Mouse (Mus musculus) central nervous system, embryonic 14 days (tissue): ENCODE data around the gene Dazap1. TPM values are rescaled to one million over a fixed set of nuclear protein-coding genes. Genes with fewer than 3 reads are reported as not detected.

Experiments
- polyA plus RNA-seq: library from polyadenylated mRNA; depleted of rRNA; stranded (reverse); fragments of >200 nt; gene quantifications from 2 replicates; pipeline ENCODE4 v1.2.3, GENCODE M21; 2012; rRNA removed

Dazap1 gene
- 207 and 232 TPM in 2 replicates for polyA plus RNA-seq

DNA sequence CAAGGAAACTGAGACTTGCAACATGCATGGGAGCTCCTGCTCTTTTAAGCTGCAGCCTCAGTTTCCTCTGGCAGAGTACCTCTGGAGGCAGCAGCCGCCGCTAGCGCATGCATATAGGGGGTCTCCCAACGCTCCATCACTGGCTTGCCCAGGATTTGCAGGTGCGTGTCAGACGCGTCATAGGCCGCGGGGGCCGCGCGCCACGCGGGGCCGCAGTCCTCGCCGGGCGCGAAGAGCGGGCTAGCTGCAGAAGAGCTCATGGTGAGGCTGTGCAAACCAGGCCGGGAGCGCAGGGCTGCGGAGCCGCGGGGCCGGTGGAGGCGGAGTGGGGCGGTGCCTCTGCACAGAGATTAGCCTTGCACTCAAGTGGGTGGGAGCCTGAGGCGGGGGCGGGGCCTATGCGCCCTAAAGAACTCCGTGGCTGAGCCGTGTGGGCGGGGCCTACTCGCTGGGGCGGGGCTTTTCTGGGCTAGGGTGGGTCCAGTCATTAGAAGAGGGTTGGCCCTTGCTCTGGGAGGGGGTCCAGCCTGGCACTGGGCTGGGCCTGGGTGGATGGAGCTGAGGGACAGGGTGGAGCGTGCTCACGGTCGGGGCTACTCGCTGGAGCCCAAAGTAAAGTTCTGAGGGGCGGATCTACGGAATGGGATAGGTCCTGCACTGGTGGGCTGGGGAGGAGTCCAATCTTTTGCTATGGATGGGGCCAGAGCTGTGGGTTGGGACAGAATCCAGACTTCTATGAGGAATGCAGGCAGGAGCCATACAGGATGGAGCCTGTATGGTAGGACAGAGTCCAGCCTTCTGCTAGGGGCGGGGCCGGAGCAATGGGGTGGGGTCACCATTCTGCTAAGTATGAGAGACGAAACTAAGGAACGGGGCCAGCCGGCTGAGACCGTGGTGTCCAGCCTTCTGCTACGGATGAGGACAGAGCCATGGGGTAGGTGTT, at the start of gene Dazap1, which contains the start of gene Gamt:
Gene Dazap1, plus strand, starts transcription at position 845 of the 943 bp plus-strand sequence.
Gene Gamt, minus strand, starts transcription at position 371 of the 943 bp plus-strand sequence.

DNA sequence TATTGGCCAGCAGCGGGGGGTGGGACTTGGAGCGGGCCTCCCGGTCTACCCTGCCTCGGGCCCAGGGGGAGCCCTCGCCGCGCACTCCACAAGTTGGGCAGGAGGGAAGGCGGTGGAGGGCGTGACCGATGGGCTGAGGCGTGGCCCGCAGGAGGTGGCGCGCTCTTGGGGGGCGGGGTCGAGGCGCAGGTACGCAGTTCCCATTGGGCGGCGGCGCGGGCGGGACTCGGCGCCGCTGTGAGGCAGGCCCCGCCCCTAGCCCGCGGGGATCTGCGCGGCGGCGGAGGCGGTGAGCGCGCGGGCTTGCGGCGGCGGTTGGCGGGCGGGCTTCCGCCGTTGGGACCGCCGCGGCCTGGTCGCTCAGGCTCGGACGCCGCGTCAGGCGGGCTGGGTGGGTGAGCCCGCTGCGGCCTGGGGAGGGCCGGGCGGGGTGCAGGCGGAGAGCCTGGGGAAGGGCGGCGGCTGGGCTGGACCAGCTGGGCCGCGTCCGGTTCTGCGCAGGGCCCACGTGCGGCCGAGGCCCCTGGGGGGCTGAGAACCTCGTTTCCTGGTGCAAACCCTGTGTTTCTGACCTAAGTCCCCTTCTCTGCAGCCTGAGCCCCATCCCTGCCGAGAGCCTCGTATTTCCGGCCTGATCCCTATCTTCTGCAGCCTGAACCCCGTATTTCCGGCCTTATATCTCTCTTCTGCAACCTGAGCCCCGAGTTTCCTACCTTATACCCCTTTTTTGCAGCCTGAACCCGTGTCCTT, 34.7 kb upstream of the Dazap1 start, which contains the start of gene Mum1:
Gene Mum1, plus strand, starts transcription at position 19 of the 750 bp plus-strand sequence.

DNA sequence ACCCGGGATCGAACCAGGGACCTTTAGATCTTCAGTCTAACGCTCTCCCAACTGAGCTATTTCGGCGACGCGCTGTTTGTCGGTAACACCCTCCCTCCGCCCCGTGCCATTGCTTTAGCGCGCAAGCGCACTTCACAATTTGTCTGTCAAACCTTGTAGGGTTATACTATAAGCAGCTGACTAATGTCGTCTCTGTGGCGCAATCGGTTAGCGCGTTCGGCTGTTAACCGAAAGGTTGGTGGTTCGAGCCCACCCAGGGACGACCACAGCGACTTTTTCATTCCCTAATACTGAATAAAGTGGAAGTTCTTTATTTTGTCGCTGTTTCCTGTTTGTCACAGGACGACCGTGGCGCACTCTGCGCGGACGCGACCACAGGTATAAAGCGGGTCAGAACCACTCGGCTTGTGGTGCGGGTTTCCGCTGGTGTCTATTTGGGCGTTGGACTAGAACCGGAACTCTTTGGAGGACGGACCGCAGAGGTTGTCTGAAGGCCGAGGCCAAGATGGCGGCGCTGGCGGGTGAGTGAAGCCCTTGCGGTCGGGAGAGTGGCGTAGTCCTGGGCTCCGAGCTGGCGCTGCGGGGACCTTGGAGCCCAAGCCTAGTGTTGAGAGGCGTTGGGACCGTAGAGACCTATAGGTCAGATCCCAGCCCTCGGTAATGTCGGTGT, 12.2 kb upstream of the Dazap1 start, which contains the start of gene Ndufs7:
Gene Ndufs7, plus strand, starts transcription at position 151 of the 670 bp plus-strand sequence.

DNA sequence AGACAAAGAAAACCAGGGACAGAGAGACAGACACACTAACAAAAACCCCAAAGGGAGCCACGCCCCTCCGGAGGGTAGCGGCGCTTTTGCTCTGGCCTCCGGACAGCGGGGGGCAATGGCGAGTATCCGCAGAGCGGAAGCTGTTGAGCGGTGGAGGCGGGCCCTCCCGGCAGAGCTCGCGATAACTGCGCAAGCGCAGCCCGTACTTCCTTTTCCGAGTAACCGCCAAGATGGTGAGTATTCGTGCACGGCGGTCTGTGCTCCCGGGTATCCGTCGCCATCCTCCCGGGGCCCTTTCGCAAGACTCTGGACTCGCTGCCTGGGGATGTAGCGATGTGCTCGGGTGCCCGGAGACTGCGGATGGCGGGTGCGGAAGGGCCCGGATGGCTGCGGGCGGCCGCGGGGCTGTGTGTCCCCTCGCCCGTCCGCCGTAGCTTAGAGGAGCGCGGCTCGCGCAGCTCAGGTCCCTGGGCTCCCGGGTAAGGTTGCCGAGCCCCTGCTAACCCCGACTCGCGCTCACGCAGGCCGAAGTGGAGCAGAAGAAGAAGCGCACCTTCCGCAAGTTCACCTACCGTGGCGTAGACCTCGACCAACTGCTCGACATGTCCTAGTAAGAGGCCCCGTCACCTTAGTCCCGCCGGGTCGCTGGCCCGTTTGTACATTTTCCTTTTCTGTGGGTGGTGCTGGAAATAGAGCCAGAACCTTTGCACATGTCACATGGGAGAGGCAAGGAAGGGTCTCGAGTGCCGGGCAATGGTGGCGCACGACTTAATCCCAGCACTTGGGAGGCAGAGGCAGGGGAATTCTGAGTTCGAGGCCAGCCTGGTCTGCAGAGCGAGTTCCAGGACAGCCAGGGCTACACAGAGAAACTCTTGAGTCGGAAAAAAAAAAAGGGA, 31.2 kb downstream of the Dazap1 start, which contains the start of gene Rps15:
Gene Rps15, plus strand, starts transcription at position 203 of the 896 bp plus-strand sequence.

DNA sequence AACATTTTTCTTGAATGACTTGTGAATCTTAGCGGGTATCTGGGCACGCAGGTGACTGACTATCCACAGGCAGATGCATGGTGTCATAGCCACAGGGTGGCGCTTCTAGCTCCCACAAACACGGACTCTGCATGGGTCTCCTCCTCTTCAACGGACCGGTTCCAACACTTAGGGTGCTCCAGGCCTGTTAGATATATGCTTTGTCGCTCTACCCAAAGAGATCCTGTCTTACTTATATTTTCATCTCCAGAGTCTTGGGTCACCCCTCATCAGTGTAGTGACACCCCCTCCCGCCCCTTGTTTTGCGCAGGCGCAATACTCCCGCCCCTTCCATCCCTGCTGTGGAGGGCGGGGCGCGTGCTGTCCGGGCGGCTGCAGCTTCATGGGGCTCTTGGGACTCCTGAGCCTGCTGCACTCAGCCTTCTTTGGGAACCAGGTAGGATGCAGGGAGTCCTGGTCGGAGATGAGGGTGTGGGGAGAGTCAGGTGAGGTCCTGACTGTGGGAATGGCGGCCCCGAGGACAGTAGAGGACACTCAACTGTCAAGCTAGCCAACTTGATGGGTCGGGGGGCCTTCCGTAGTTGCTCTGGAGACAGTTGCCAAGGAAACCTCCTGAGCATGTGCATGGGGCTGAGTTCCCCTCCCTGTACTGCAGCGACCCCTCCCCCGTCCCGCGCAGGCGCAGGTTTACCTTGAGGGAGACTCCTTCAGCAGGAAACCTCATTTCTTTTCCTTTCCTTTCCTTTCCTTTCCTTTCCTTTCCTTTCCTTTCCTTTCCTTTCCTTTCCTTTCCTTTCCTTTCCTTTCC, 34.5 kb downstream of the Dazap1 start, which contains the start of gene Apc2:
Gene Apc2, plus strand, starts transcription at position 360 of the 808 bp plus-strand sequence.

DNA sequence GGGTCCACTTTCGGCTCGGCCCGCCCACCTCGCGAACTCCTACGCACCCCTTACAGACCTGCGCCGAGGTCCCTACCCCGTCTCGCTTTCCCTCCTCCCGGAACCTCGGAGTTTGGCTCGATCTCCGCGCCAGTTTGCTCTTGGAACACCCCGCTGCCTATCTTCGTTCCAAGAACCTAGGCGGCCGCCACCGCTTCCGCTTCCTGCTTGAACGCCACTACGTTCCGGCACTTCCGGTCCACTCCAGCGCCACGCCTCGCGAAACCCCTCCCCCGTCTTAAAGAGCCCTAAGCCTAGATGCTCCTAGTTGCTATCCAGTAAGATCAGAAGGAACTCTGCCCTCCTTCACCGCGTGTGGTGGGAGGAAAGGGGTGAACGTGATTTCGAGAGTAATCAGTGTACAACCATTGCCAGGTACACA, 59.1 kb downstream of the Dazap1 start, which contains the start of gene 2310011J03Rik:
Gene 2310011J03Rik, minus strand, starts transcription at position 198 of the 421 bp plus-strand sequence.

DNA sequence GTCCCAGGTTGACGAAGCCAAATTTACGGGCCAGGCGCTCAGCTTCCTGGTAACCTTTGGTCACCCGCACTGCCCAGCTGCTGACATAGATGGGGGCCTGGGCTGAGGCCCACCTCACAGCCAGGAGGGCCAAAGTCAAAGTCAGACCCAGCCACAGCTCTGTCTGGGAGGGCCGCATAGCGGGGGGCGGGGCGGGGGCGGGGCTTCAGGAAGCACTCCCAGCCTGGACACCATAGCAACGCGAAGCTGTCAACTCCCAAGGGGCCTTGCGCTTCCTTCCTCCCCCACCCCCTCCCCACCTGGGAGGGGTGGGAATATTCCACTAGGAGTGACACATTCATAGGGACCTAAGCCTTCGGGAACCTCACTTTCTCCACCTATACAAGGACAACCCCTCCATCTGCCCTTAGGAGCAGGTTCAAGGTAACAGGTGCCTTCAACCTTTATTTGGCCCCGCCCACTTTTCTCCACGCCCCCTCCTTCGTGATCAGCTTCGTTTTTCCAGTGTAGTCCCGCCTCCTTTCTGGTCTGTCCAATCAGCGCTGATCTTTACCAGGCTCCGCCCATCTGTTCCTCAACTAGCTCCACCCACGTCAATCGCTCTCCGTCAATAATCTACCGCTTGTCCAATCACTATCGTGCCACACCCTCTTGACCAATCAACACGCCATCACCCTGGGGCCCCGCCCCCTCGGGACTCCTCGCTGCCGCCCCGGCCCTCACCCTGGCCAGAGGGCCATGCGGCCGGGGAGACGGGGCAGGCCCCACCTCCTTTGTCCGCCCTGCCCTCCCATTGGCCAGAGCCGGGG, 68.2 kb downstream of the Dazap1 start, which contains the start of the genes Pcsk4 and Reep6:
Gene Pcsk4, minus strand, starts transcription at position 226 of the 809 bp plus-strand sequence.
Gene Reep6, plus strand, starts transcription at position 681 of the 809 bp plus-strand sequence.

Other genes starting within 250 kb of the Dazap1 start
- 4.7 and 6.9 TPM in 2 replicates for gene Arhgap45, start 244.8 kb upstream of the Dazap1 start, polyA plus RNA-seq
- gene Polr2e, start 221.7 kb upstream of the Dazap1 start, polyA plus RNA-seq: 262 and 267 TPM in 2 replicates
- 405 and 406 TPM in 2 replicates for gene Gpx4, start 214.3 kb upstream of the Dazap1 start, polyA plus RNA-seq
- 28.9 and 30.5 TPM in 2 replicates for gene Sbno2, start 155.9 kb upstream of the Dazap1 start, polyA plus RNA-seq
- 122 and 127 TPM in 2 replicates for gene Stk11, start 145.7 kb upstream of the Dazap1 start, polyA plus RNA-seq
- 370 and 392 TPM in 2 replicates for gene Atp5d, start 122.9 kb upstream of the Dazap1 start, polyA plus RNA-seq
- 141 and 148 TPM in 2 replicates for gene Cbarp, start 120.7 kb upstream of the Dazap1 start, polyA plus RNA-seq
- gene Midn, start 113.2 kb upstream of the Dazap1 start, polyA plus RNA-seq: 166 and 189 TPM in 2 replicates
- 465 and 485 TPM in 2 replicates for gene Cirbp, start 95.5 kb upstream of the Dazap1 start, polyA plus RNA-seq
- 19.6 and 22.3 TPM in 2 replicates for gene 1600002K03Rik, start 88.5 kb upstream of the Dazap1 start, polyA plus RNA-seq
- 44.2 and 45.0 TPM in 2 replicates for gene Efna2, start 82.0 kb upstream of the Dazap1 start, polyA plus RNA-seq
- gene Mum1, start 35.1 kb upstream of the Dazap1 start, polyA plus RNA-seq: 67.3 and 73.6 TPM in 2 replicates
- 288 TPM in 2 replicates for gene Ndufs7, start 12.4 kb upstream of the Dazap1 start, polyA plus RNA-seq
- gene Gamt, start 474 bp upstream of the Dazap1 start, polyA plus RNA-seq: 15.4 and 28.3 TPM in 2 replicates
- 2,757 and 2,767 TPM in 2 replicates for gene Rps15, start 31.0 kb downstream of the Dazap1 start, polyA plus RNA-seq
- 145 and 166 TPM in 2 replicates for gene Apc2, start 34.5 kb downstream of the Dazap1 start, polyA plus RNA-seq
- 29.7 and 29.8 TPM in 2 replicates for gene 2310011J03Rik, start 59.1 kb downstream of the Dazap1 start, polyA plus RNA-seq
- 4.5 and 6.3 TPM in 2 replicates for gene Pcsk4, start 68.0 kb downstream of the Dazap1 start, polyA plus RNA-seq
- 2.2 and 3.2 TPM in 2 replicates for gene Reep6, start 68.5 kb downstream of the Dazap1 start, polyA plus RNA-seq
- 1.4 and 2.8 TPM in 2 replicates for gene Adamtsl5, start 86.9 kb downstream of the Dazap1 start, polyA plus RNA-seq
- 2.6 and 2.9 TPM in 2 replicates for gene Plk5, start 95.0 kb downstream of the Dazap1 start, polyA plus RNA-seq
- gene Mex3d, start 126.2 kb downstream of the Dazap1 start, polyA plus RNA-seq: 86.4 and 98.5 TPM in 2 replicates
- 273 and 295 TPM in 2 replicates for gene Mbd3, start 138.1 kb downstream of the Dazap1 start, polyA plus RNA-seq
- 870 and 900 TPM in 2 replicates for gene Uqcr11, start 145.3 kb downstream of the Dazap1 start, polyA plus RNA-seq
- gene Tcf3, start 172.2 kb downstream of the Dazap1 start, polyA plus RNA-seq: 145 and 156 TPM in 2 replicates
- gene Onecut3, start 233.3 kb downstream of the Dazap1 start, polyA plus RNA-seq: 4.1 and 6.6 TPM in 2 replicates